Comparison of ENCODE assay signal across 18 mouse cellular contexts in genomic region chr17:46932961-46933360, GRCm38 (mm10). TPM values are rescaled to one million over a fixed set of nuclear protein-coding genes. Genes with fewer than 3 reads are reported as not detected.
A peak's percentile ranks its signal among the peaks of the same experiment; 100 is the strongest.
DNase-seq lines count a peak whose midpoint lies in the region; ATAC-seq and TF ChIP-seq lines count a peak whose summit lies in the region.
"Had no signal": no experiment of that assay in that cellular context is flagged by ENCODE, and none has a peak within 500 bp of the region (broad histone marks: within the 10 kb centered on the region; RNA-seq: fewer than 3 reads in every experiment).

No protein-coding gene starts in this region.

- H3K4me3 ChIP-seq in C2C12 (ENCODE audit: insufficient read depth, poor library complexity, severe bottlenecking), result no peak overlapping the region
- H3K4me3 ChIP-seq in midbrain, embryonic 13.5 days (replicated peaks), result no peak overlapping the region
- H3K4me3 ChIP-seq: embryonic facial prominence, embryonic 12.5 days; limb, embryonic 15.5 days had no signal

- no peaks in the 10 kb centered on the region for H3K4me1 ChIP-seq in midbrain, embryonic 13.5 days (replicated peaks)
- H3K4me1 ChIP-seq: embryonic facial prominence, embryonic 12.5 days; limb, embryonic 15.5 days had no signal

- no peaks in the 10 kb centered on the region for H3K79me3 ChIP-seq in C2C12 (ENCODE audit: low read depth)

- H3K36me3 ChIP-seq in C2C12 (ENCODE audit: control insufficient read depth, insufficient read depth), result peaks cover 68% of the 10 kb centered on the region
- H3K36me3 ChIP-seq in midbrain, embryonic 13.5 days, result peaks cover 98% of the 10 kb centered on the region

- H3K79me2 ChIP-seq in C2C12 (ENCODE audit: control insufficient read depth, insufficient read depth), result no peaks in the 10 kb centered on the region

- peak; percentile 27 for DNase-seq in left cerebral cortex, adult 11 months (ENCODE audit: low spot score)
- DNase-seq in left cerebral cortex, postnatal 4 days, result no peak
- peak; percentile 35 for DNase-seq in adrenal gland, postnatal 25 days
- DNase-seq in left cerebral cortex, postnatal 36 days (ENCODE audit: low spot score in 2 of 2), result peak; percentile 34 to 46
- DNase-seq in heart, adult 18-20 months, result no peak
- DNase-seq in cerebellum, postnatal 10 days, result no peak

- no peaks in the 10 kb centered on the region for H3K27me3 ChIP-seq in C2C12 (ENCODE audit: control insufficient read depth, insufficient read depth, insufficient read length)
- H3K27me3 ChIP-seq in midbrain, embryonic 13.5 days, result no peaks in the 10 kb centered on the region
- H3K27me3 ChIP-seq: embryonic facial prominence, embryonic 12.5 days; limb, embryonic 15.5 days had no signal

- no peaks in the 10 kb centered on the region for H3K9me3 ChIP-seq in midbrain, embryonic 13.5 days
- H3K9me3 ChIP-seq: embryonic facial prominence, embryonic 12.5 days; limb, embryonic 15.5 days had no signal

- no peak overlapping the region for H3K27ac ChIP-seq in midbrain, embryonic 13.5 days
- H3K27ac ChIP-seq: embryonic facial prominence, embryonic 12.5 days; hindbrain, embryonic 14.5 days; limb, embryonic 15.5 days had no signal

- H3K4me2 ChIP-seq in midbrain, embryonic 13.5 days (replicated peaks), result no peak overlapping the region
- H3K4me2 ChIP-seq: embryonic facial prominence, embryonic 12.5 days; hindbrain, embryonic 14.5 days; limb, embryonic 15.5 days; lung, embryonic 14.5 days had no signal

- intact Hi-C loops in left cerebral cortex, postnatal 4 days (cut with DNase I), result no loop called here
- intact Hi-C loops in left cerebral cortex, postnatal 36 days (cut with DNase I), result no loop called here

- no peak for ATAC-seq in midbrain, embryonic 13.5 days

- 96% methylated on average over 5 of the region's 5 CpGs for WGBS in midbrain, embryonic 13.5 days

- no peak for TF ChIP-seq CTCF in C2C12 (IDR thresholded peaks at IDR 0.05; ENCODE audit: control insufficient read depth, insufficient read depth, insufficient read length)

- no peak overlapping the region for H3K9ac ChIP-seq in midbrain, embryonic 13.5 days (replicated peaks)
- H3K9ac ChIP-seq: embryonic facial prominence, embryonic 12.5 days; hindbrain, embryonic 14.5 days; limb, embryonic 15.5 days; lung, embryonic 14.5 days had no signal

- H3ac ChIP-seq in C2C12 (ENCODE audit: control insufficient read depth, insufficient read length, low read depth), result peak overlapping the region; percentile 48

TF ChIP-seq in C2C12, 6 proteins besides CTCF, POLR2A, EP300 and RAD21:
- TF ChIP-seq USF1 (IDR thresholded peaks at IDR 0.05; ENCODE audit: low read depth), result no peak
- peak; percentile 21 for TF ChIP-seq MAX (IDR thresholded peaks at IDR 0.05)
- no peak for TF ChIP-seq CEBPB (IDR thresholded peaks at IDR 0.05; ENCODE audit: low read depth)
- TF ChIP-seq MYOD1 (IDR thresholded peaks at IDR 0.05; ENCODE audit: control insufficient read depth, insufficient read length, low read depth), result no peak
- TF ChIP-seq FOSL1 (IDR thresholded peaks at IDR 0.05; ENCODE audit: insufficient read depth, low read length, poor library complexity, severe bottlenecking), result peak; percentile 65
- TF ChIP-seq MYOG (IDR thresholded peaks at IDR 0.05; ENCODE audit: control insufficient read depth, extremely low read depth, insufficient read length), result no peak
TF ChIP-seq in C2C12: peak in this region for 2.

RNA-seq across cellular contexts. Expression of gene Prph2, which starts 22.7 kb away (rescaled TPM):
- total RNA-seq in left cerebral cortex, postnatal 4 days (2021), result not detected
- 0.01 TPM for polyA plus RNA-seq in C2C12 (2012; fragmentation: generic; extraction: Trizol)
- not detected in 2 replicates for total RNA-seq in adrenal gland, postnatal 25 days (2021)
- not detected for total RNA-seq in left cerebral cortex, postnatal 36 days (2021)
- polyA plus RNA-seq in midbrain, embryonic 13.5 days (2015; fragmentation: Nextera tagmentation; extraction: Ambion mirVana), result not detected in 2 replicates
- not detected for total RNA-seq in heart, adult 18-20 months (2021)
- total RNA-seq: layer of hippocampus, adult 18-20 months; megakaryocyte-erythroid progenitor cell, adult 5-6 weeks had no signal
- polyA plus RNA-seq: forebrain, embryonic 14.5 days; gonadal fat pad, adult 2 months; heart, embryonic 16.5 days; hindbrain, embryonic 14.5 days; kidney, adult 2 months; limb, embryonic 15.5 days; lung, embryonic 14.5 days had no signal

RNA-seq across cellular contexts. Expression of gene Tbcc, which starts 42.5 kb away (rescaled TPM):
- total RNA-seq in left cerebral cortex, postnatal 4 days (2021), result 10 to 100 TPM; 23.4 to 28.5 TPM
- 46.8 TPM for polyA plus RNA-seq in C2C12 (2012; fragmentation: generic; extraction: Trizol)
- total RNA-seq in adrenal gland, postnatal 25 days (2021), result 19.7 and 24.3 TPM in 2 replicates
- 10 to 100 TPM; 33.4 to 37.6 TPM for total RNA-seq in left cerebral cortex, postnatal 36 days (2021)
- polyA plus RNA-seq in midbrain, embryonic 13.5 days (2015; fragmentation: Nextera tagmentation; extraction: Ambion mirVana), result 56.6 and 68.3 TPM in 2 replicates
- total RNA-seq in heart, adult 18-20 months (2021), result 10 to 100 TPM; 16.0 to 16.6 TPM

Comparison
In these comparisons a context has a peak if more than half of its experiments do, and no peak if none do; other contexts are left out.
1. DNase-seq: peak in left cerebral cortex, adult 11 months (single experiment), adrenal gland, postnatal 25 days (single experiment) and left cerebral cortex, postnatal 36 days (2 of 2); none in left cerebral cortex, postnatal 4 days (single experiment), heart, adult 18-20 months (0 of 2) and cerebellum, postnatal 10 days (0 of 2).